Mouse (Mus musculus): ENCODE results near the gene Ccdc8. TPM values are rescaled to one million over a fixed set of nuclear protein-coding genes. Genes with fewer than 3 reads are reported as not detected.

Gene Ccdc8
- polyA plus RNA-seq, 1 experiment from 2014 or later = 28.1 TPM

- H3K9me3 ChIP-seq (replicated peaks) = no peaks in the 10 kb centered on the region
- H3K27ac ChIP-seq = peak overlapping the region; percentile 66
- H3K9ac ChIP-seq = no peak overlapping the region
- peaks cover 39% of the 10 kb centered on the region for H3K36me3 ChIP-seq
- 48% methylated on average over 4 of the region's 4 CpGs for WGBS
- no peaks in the 10 kb centered on the region for H3K27me3 ChIP-seq
- H3K4me1 ChIP-seq (replicated peaks) = peaks cover 53% of the 10 kb centered on the region
- H3K4me2 ChIP-seq = no peak overlapping the region
- ATAC-seq (replicated peaks; ENCODE audit: insufficient number of reproducible peaks, insufficient read depth, low FRiP score, low read depth) = 0 out of 2 replicates have a peak, but pooled peaks have one; percentile 4
- no peak overlapping the region for H3K4me3 ChIP-seq
These were observed 6.7 kb downstream of the Ccdc8 start for GRCm38 (mm10) chr7:16999233-16999632.

GRCm38 (mm10) chr7:16999650-17000049, 7.1 kb downstream of the Ccdc8 start:
- H3K9me3 ChIP-seq (replicated peaks) = no peaks in the 10 kb centered on the region
- peaks cover 43% of the 10 kb centered on the region for H3K36me3 ChIP-seq
- no peak for ATAC-seq (replicated peaks; ENCODE audit: insufficient number of reproducible peaks, insufficient read depth, low FRiP score, low read depth)
- no peak overlapping the region for H3K4me3 ChIP-seq
- H3K4me1 ChIP-seq (replicated peaks) = peaks cover 52% of the 10 kb centered on the region
- no peaks in the 10 kb centered on the region for H3K27me3 ChIP-seq
- no peak overlapping the region for H3K9ac ChIP-seq
- 28% methylated on average over 4 of the region's 4 CpGs for WGBS
- H3K27ac ChIP-seq = peak overlapping the region; percentile 66
- no peak overlapping the region for H3K4me2 ChIP-seq

- H3K4me1 ChIP-seq (replicated peaks) = peaks cover 23% of the 10 kb centered on the region
- WGBS = 9% methylated on average over 7 of the region's 7 CpGs
- no peaks in the 10 kb centered on the region for H3K27me3 ChIP-seq
- no peak overlapping the region for H3K4me3 ChIP-seq
- peak; percentile 43; the same call in 1 of the 2 replicates for ATAC-seq (replicated peaks; ENCODE audit: insufficient number of reproducible peaks, insufficient read depth, low FRiP score, low read depth)
- peaks cover 66% of the 10 kb centered on the region for H3K36me3 ChIP-seq
- peak overlapping the region; percentile 22; the same call in 1 of the 2 replicates for H3K27ac ChIP-seq
- no peaks in the 10 kb centered on the region for H3K9me3 ChIP-seq (replicated peaks)
- H3K9ac ChIP-seq = no peak overlapping the region
- no peak overlapping the region for H3K4me2 ChIP-seq
These were observed 10.1 kb downstream of the Ccdc8 start for GRCm38 (mm10) chr7:17002375-17003195.

GRCm38 (mm10) chr7:17003230-17003960, 10.9 kb downstream of the Ccdc8 start:
- H3K4me2 ChIP-seq = no peak overlapping the region
- H3K36me3 ChIP-seq = peaks cover 65% of the 10 kb centered on the region
- H3K9ac ChIP-seq = no peak overlapping the region
- peak overlapping the region; percentile 22; the same call in 1 of the 2 replicates for H3K27ac ChIP-seq
- H3K27me3 ChIP-seq = no peaks in the 10 kb centered on the region
- 79% methylated on average over 7 of the region's 7 CpGs for WGBS
- H3K4me3 ChIP-seq = no peak overlapping the region
- peaks cover 15% of the 10 kb centered on the region for H3K4me1 ChIP-seq (replicated peaks)
- ATAC-seq (replicated peaks; ENCODE audit: insufficient number of reproducible peaks, insufficient read depth, low FRiP score, low read depth) = no peak
- no peaks in the 10 kb centered on the region for H3K9me3 ChIP-seq (replicated peaks)

- no peak for ATAC-seq (replicated peaks; ENCODE audit: insufficient number of reproducible peaks, insufficient read depth, low FRiP score, low read depth)
- H3K9me3 ChIP-seq (replicated peaks) = no peaks in the 10 kb centered on the region
- no peak overlapping the region for H3K9ac ChIP-seq
- H3K27ac ChIP-seq = no peak overlapping the region
- no peaks in the 10 kb centered on the region for H3K27me3 ChIP-seq
- H3K4me3 ChIP-seq = no peak overlapping the region
- no peak overlapping the region for H3K4me2 ChIP-seq
- H3K4me1 ChIP-seq (replicated peaks) = peaks cover 6% of the 10 kb centered on the region; the same call in 1 of the 2 replicates
- WGBS = 81% methylated on average over 7 of the region's 7 CpGs
- peaks cover 68% of the 10 kb centered on the region for H3K36me3 ChIP-seq
These were observed 12.2 kb downstream of the Ccdc8 start for GRCm38 (mm10) chr7:17004716-17005115.

- H3K4me2 ChIP-seq = no peak overlapping the region
These were observed 14.8 kb downstream of the Ccdc8 start for GRCm38 (mm10) chr7:17007300-17007699.

GRCm38 (mm10) chr7:17009326-17010009, 17.0 kb downstream of the Ccdc8 start:
- H3K27ac ChIP-seq = no peak overlapping the region
- H3K4me1 ChIP-seq (replicated peaks) = no peaks in the 10 kb centered on the region
- no peak overlapping the region for H3K4me2 ChIP-seq
- 89% methylated on average over 16 of the region's 16 CpGs for WGBS
- no peaks in the 10 kb centered on the region for H3K9me3 ChIP-seq (replicated peaks)
- peaks cover 92% of the 10 kb centered on the region for H3K36me3 ChIP-seq
- ATAC-seq (replicated peaks; ENCODE audit: insufficient number of reproducible peaks, insufficient read depth, low FRiP score, low read depth) = no peak
- no peaks in the 10 kb centered on the region for H3K27me3 ChIP-seq
- no peak overlapping the region for H3K4me3 ChIP-seq
- H3K9ac ChIP-seq = no peak overlapping the region

More at GRCm38 (mm10) chr7:17007300-17007699, 14.8 kb downstream of the Ccdc8 start:
- H3K36me3 ChIP-seq = peaks cover 80% of the 10 kb centered on the region
- no peak overlapping the region for H3K27ac ChIP-seq
- no peaks in the 10 kb centered on the region for H3K27me3 ChIP-seq
- H3K9me3 ChIP-seq (replicated peaks) = no peaks in the 10 kb centered on the region
- H3K4me1 ChIP-seq (replicated peaks) = peaks cover 6% of the 10 kb centered on the region; the same call in 1 of the 2 replicates
- WGBS = 68% methylated on average over 4 of the region's 4 CpGs
- H3K9ac ChIP-seq = no peak overlapping the region
- ATAC-seq (replicated peaks; ENCODE audit: insufficient number of reproducible peaks, insufficient read depth, low FRiP score, low read depth) = no peak
- no peak overlapping the region for H3K4me3 ChIP-seq

GRCm38 (mm10) chr7:17010010-17010347, 17.5 kb downstream of the Ccdc8 start:
- ATAC-seq (replicated peaks; ENCODE audit: insufficient number of reproducible peaks, insufficient read depth, low FRiP score, low read depth) = no peak
- Histone ChIP-seq H3K27me3 (no peaks in the 10 kb centered on the region), H3K4me3 (no peak overlapping the region), H3K4me1 (replicated peaks) (no peaks in the 10 kb centered on the region), H3K9me3 (replicated peaks) (no peaks in the 10 kb centered on the region), H3K36me3 (peaks cover 92% of the 10 kb centered on the region), H3K27ac (no peak overlapping the region), H3K4me2 (no peak overlapping the region), H3K9ac (no peak overlapping the region)
- 76% methylated on average over 5 of the region's 5 CpGs for WGBS

- no peaks in the 10 kb centered on the region for H3K9me3 ChIP-seq (replicated peaks)
- no peak overlapping the region for H3K27ac ChIP-seq
- H3K36me3 ChIP-seq = peaks cover 88% of the 10 kb centered on the region
- WGBS = 87% methylated on average over 7 of the region's 7 CpGs
- H3K27me3 ChIP-seq = no peaks in the 10 kb centered on the region
- ATAC-seq (replicated peaks; ENCODE audit: insufficient number of reproducible peaks, insufficient read depth, low FRiP score, low read depth) = no peak
- H3K4me1 ChIP-seq (replicated peaks) = peaks cover 16% of the 10 kb centered on the region
- no peak overlapping the region for H3K9ac ChIP-seq
- no peak overlapping the region for H3K4me2 ChIP-seq
- H3K4me3 ChIP-seq = no peak overlapping the region
These were observed 19.5 kb downstream of the Ccdc8 start for GRCm38 (mm10) chr7:17011909-17012590.

- peaks cover 39% of the 10 kb centered on the region for H3K4me1 ChIP-seq (replicated peaks)
- ATAC-seq (replicated peaks; ENCODE audit: insufficient number of reproducible peaks, insufficient read depth, low FRiP score, low read depth) = no peak
- H3K36me3 ChIP-seq = peaks cover 71% of the 10 kb centered on the region
- no peak overlapping the region for H3K4me3 ChIP-seq
- 80% methylated on average over 6 of the region's 6 CpGs for WGBS
- H3K27ac ChIP-seq = no peak overlapping the region
- H3K9ac ChIP-seq = no peak overlapping the region
- no peaks in the 10 kb centered on the region for H3K9me3 ChIP-seq (replicated peaks)
- H3K27me3 ChIP-seq = no peaks in the 10 kb centered on the region
- H3K4me2 ChIP-seq = no peak overlapping the region
These were observed 22.9 kb downstream of the Ccdc8 start for GRCm38 (mm10) chr7:17015381-17015780.

- peaks cover 70% of the 10 kb centered on the region for H3K36me3 ChIP-seq
- peak overlapping the region; percentile 75 for H3K27ac ChIP-seq
- WGBS = 40% methylated on average over 1 of the region's 1 CpGs
- no peak overlapping the region for H3K4me3 ChIP-seq
- ATAC-seq (replicated peaks; ENCODE audit: insufficient number of reproducible peaks, insufficient read depth, low FRiP score, low read depth) = peak; percentile 97
- H3K4me2 ChIP-seq = no peak overlapping the region
- peaks cover 45% of the 10 kb centered on the region for H3K4me1 ChIP-seq (replicated peaks)
- H3K9ac ChIP-seq = no peak overlapping the region
- H3K27me3 ChIP-seq = no peaks in the 10 kb centered on the region
- no peaks in the 10 kb centered on the region for H3K9me3 ChIP-seq (replicated peaks)
These were observed 24.5 kb downstream of the Ccdc8 start for GRCm38 (mm10) chr7:17017036-17017435.
